Mouse (Mus musculus) forebrain, postnatal 0 days (tissue): ENCODE measurements around the gene Hfe2. TPM values are rescaled to one million over a fixed set of nuclear protein-coding genes. Genes with fewer than 3 reads are reported as not detected.

Experiments used
- ATAC-seq: fragments of 200-750 bp; cut with Nextera tagmentation; 2 replicates; pipeline ENCODE4 v1.8.0; 2017; ENCODE audit warnings: mild to moderate bottlenecking, moderate library complexity
- DNase-seq: peaks from one replicate; pipeline ENCODE4 v3.0.0-alpha.2; 2015
- H3K27ac ChIP-seq: fragments of 300-500 bp; sonication (generic); 2 replicates; pipeline ENCODE4 v1.5.1; 2014; ENCODE audit warnings: low read depth, mild to moderate bottlenecking, antibody characterized with exemption, low read length, moderate library complexity, mixed read lengths
- H3K27me3 ChIP-seq: fragments of 300-500 bp; sonication (generic); 2 replicates; pipeline ENCODE4 v1.6.1; 2014; ENCODE audit warnings: mild to moderate bottlenecking, low read length, mixed read lengths; ENCODE audit not compliant: insufficient read depth
- H3K36me3 ChIP-seq: fragments of 300-500 bp; sonication (generic); 2 replicates; pipeline ENCODE4 v1.6.1; 2014; ENCODE audit warnings: mild to moderate bottlenecking, moderate library complexity; ENCODE audit not compliant: insufficient read depth
- H3K4me1 ChIP-seq: fragments of 300-500 bp; sonication (generic); 2 replicates; pipeline ENCODE4 v1.6.1; 2014; ENCODE audit warnings: antibody characterized with exemption; ENCODE audit not compliant: insufficient read depth
- H3K4me2 ChIP-seq: fragments of 300-500 bp; sonication (generic); 2 replicates; pipeline ENCODE4 v1.6.1; 2014; ENCODE audit warnings: low read depth, mild to moderate bottlenecking, moderate library complexity
- H3K4me3 ChIP-seq: fragments of 300-500 bp; sonication (generic); 2 replicates; pipeline ENCODE4 v1.5.1; 2014; ENCODE audit warnings: low read depth, low read length, mixed read lengths
- H3K9ac ChIP-seq: fragments of 300-500 bp; sonication (generic); 2 replicates; pipeline ENCODE4 v1.6.1; 2014; ENCODE audit warnings: mild to moderate bottlenecking
- H3K9me3 ChIP-seq: fragments of 300-500 bp; sonication (generic); 2 replicates; pipeline ENCODE4 v1.6.1; 2016; ENCODE audit warnings: low read length
- CTCF ChIP-seq: sonication (generic); IDR thresholded peaks from 2 replicates; pipeline ENCODE4 v1.5.1; 2016; ENCODE audit warnings: antibody characterized with exemption, control low read depth, low read depth
- WGBS: fragments of 180-500 bp; shearing (Covaris S2); extraction: QIAGEN DNeasy Blood & Tissue Kit; methylation state at CpG from one replicate; pipeline ENCODE4 v1.1.7; 2014; 5-methylcytosine and 5-hydroxymethylcytosine counted together
- polyA plus RNA-seq: library from polyadenylated mRNA; unstranded; fragments of >200 nt; fragmentation: Nextera tagmentation; extraction: Ambion mirVana; gene quantifications from 2 replicates; pipeline ENCODE4 v1.2.1, GENCODE M21; 2015
- total RNA-seq: library from RNA; depleted of rRNA; stranded (reverse); fragments of >200 nt; gene quantifications from 2 replicates; pipeline ENCODE4 v1.2.3, GENCODE M21; 2014

The Hfe2 gene
- total and polyA plus RNA-seq, 2 experiments from 2014 or later = 1.4 to 1.6 TPM

DNA sequence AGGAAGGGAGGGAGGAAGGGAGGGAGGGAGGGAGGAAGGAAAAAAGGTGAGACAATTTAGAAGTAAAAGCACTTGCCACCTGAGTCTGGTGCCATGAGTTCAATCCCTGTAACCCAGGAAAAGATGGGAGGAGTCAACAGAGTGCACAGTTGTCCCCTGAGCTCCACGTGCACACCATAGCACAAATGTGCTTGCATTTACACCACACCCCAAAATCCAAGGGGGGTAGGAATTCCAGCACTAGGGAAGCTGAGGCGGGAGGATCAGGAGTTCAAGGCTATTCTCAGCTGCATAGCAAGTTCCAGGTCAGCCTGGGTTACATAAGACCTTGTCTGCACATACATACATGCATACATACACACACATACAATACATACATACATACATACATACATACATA lies 46.4 kb downstream of the Hfe2 start:
- no peak overlapping the region for H3K9ac ChIP-seq
- TF ChIP-seq CTCF = no peak
- WGBS = 75% methylated on average over 2 of the region's 2 CpGs
- H3K27ac ChIP-seq = no peak overlapping the region
- H3K4me2 ChIP-seq = no peak overlapping the region
- H3K4me1 ChIP-seq = no peaks in the 10 kb centered on the region
- no peak overlapping the region for H3K4me3 ChIP-seq
- no peaks in the 10 kb centered on the region for H3K9me3 ChIP-seq
- no peaks in the 10 kb centered on the region for H3K36me3 ChIP-seq
- no peak for DNase-seq
- H3K27me3 ChIP-seq = no peaks in the 10 kb centered on the region
- no peak for ATAC-seq

DNA sequence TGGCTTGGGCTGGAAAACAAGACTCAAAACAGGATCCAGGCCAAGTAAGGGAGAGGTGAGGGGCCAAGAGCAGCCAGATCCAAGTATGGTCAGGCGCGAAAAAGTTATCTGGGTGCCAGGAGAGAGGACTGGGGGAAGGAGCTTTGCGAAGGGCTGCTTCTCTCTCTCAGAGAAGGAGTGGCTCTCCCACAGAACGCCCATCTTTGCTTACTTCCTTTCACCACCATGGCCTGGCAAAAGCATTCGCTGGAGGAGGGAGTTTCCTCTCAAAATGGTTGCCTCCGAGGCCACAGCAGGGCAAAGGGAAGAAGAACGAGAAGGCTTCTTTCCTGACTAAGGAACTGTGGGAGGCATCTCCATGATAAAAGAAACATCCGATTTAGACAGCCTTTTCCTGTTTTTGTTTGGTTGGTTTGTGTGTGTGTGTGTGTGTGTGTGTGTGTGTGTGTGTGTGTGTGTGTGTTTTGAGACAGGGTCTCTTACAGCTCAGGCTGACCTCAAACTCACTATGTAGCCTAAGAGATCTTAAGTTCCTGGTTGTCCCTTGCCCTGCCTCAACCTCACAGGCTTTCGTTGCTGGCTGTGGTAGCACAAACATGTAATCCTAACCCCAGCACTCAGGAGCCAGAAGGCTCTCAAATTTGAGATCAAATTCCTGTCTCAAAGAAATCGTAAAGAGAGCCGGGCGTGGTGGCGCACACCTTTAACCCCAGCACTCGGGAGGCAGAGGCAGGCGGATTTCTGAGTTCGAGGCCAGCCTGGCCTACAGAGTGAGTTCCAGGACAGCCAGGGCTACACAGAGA lies 47.1 kb downstream of the Hfe2 start:
- Histone ChIP-seq H3K4me2 (no peak overlapping the region), H3K9me3 (no peaks in the 10 kb centered on the region), H3K4me1 (0 out of 2 replicates have a peak, but pooled peaks cover 4% of the 10 kb centered on the region), H3K4me3 (no peak overlapping the region), H3K36me3 (no peaks in the 10 kb centered on the region), H3K27ac (no peak overlapping the region), H3K9ac (no peak overlapping the region), H3K27me3 (no peaks in the 10 kb centered on the region)
- DNase-seq (no peak), ATAC-seq (no peak)
- 76% methylated on average over 16 of the region's 16 CpGs for WGBS
- TF ChIP-seq CTCF = no peak

DNA sequence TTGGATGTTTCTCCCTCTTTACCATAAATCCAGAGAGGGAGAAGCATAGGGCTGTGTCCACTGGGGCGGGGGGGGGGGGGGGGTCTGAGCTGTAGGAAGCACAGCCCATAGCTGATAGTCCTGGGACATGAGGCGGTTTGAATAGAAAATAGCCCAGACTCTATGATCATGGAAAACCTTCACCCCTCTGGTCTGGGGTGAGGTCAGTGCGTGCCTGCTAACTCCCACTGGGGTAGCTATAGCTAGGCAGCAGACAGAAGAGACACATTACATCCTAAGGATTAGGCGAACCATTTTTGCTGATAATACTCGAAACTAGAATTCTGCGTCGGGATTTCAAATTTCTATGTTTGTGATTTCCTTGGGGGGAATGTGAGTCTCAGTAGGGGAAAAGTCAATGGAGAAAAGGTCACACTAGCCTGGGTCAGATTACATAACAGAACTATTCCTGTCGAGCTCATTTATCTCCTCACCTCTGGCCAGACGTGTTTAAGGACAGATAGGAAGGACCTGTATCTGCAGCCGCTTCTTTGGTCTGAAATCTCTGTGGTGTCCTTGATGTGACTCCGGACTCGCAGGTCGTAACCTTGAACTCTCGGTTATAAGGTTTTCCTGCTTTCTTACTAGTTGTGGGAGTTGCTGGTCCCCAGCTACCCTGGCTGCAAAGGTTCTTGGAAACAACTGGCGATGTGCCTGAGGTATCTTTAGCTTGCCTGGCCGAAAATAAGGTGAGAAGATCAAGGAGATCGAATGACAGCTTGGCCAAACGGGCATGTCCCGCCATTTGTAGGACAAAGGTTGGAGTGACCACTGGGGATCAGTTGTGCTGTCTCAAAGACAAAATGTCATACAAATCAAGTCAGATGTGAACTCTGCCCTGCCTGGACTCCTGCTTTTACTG lies 48.9 kb downstream of the Hfe2 start:
- no peaks in the 10 kb centered on the region for H3K27me3 ChIP-seq
- WGBS = 90% methylated on average over 19 of the region's 19 CpGs
- H3K36me3 ChIP-seq = no peaks in the 10 kb centered on the region
- no peak overlapping the region for H3K9ac ChIP-seq
- DNase-seq = no peak
- 0 out of 2 replicates have a peak, but pooled peaks cover 7% of the 10 kb centered on the region for H3K4me1 ChIP-seq
- H3K27ac ChIP-seq = no peak overlapping the region
- ATAC-seq = no peak
- H3K4me2 ChIP-seq = no peak overlapping the region
- H3K9me3 ChIP-seq = no peaks in the 10 kb centered on the region
- no peak for TF ChIP-seq CTCF
- H3K4me3 ChIP-seq = no peak overlapping the region

DNA sequence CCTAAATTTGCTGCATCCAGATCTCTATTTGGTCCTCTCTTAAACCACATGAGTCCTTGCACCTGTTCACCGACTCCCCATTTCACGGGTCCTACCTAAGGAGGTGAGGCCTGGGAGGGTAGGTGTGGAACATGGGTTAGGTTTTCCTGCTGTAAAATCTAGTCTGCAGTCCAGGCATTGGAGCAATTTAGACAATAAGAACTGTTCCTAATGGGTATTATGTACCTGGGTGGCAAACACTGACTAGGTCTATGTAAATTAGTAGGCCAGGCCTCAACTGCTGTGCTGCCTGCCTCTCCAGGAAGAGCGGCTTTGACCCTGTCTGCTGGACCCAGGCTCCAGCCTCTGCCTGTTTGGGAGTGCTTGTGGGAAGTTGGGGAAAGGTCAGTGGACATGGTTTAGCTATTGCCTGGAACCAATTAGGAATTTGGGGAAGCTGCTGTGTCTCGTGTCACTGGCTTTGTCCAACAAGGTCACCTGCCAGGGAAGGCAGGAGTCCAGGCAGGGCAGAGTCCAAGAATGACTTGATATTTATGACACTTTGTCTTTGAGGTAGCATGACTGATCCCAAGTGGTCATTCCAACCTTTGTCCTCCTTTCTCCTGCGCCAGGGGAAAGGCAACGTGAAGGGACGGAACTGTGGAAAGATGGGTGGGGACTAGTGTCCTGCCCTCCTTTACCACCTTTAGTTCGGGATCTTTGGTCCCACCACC lies 50.5 kb downstream of the Hfe2 start:
- TF ChIP-seq CTCF = no peak
- DNase-seq (no peak), ATAC-seq (no peak)
- 96% methylated on average over 8 of the region's 8 CpGs for WGBS
- Histone ChIP-seq H3K27ac (no peak overlapping the region), H3K36me3 (no peaks in the 10 kb centered on the region), H3K9me3 (no peaks in the 10 kb centered on the region), H3K27me3 (no peaks in the 10 kb centered on the region), H3K9ac (no peak overlapping the region), H3K4me3 (no peak overlapping the region), H3K4me2 (no peak overlapping the region), H3K4me1 (0 out of 2 replicates have a peak, but pooled peaks cover 7% of the 10 kb centered on the region)

DNA sequence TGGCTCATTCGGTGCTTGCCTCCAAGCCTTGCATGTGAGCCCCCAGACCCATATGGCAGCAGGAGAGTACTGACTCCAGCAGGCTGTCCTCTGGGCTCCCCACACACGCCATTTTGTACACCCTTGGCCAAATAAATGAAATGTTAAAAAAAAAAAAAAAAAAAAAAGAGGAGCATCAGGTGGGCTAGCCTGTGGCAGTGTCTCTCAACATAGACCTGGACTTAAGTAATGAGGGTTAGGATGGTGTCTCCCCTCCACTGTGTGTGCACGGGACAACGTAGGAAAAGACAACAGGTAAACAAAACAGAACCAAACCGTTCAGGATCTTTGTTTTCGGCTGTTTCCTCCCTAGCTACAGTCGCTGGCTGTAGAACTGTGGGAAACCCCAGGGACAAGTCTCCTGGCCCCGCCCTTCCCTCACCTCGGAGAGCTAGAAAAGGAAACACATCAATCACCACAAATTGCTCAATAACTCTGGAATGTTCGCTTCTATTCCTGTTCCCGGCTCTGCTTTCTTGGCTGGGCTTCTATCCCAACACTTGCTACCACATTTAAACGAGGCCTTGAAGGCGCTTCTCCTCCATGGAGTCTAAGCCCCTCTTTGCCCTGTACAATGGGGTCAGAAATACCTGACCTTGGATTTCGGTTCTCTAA lies 51.2 kb downstream of the Hfe2 start:
- Histone ChIP-seq H3K4me3 (no peak overlapping the region; the same call in 1 of the 2 replicates), H3K9me3 (no peaks in the 10 kb centered on the region), H3K27me3 (no peaks in the 10 kb centered on the region), H3K9ac (no peak overlapping the region), H3K36me3 (no peaks in the 10 kb centered on the region), H3K4me1 (0 out of 2 replicates have a peak, but pooled peaks cover 7% of the 10 kb centered on the region), H3K27ac (peak overlapping the region; percentile 62), H3K4me2 (peak overlapping the region; percentile 26; the same call in 1 of the 2 replicates)
- no peak for TF ChIP-seq CTCF
- no peak for DNase-seq
- ATAC-seq = no peak
- WGBS = 57% methylated on average over 14 of the region's 14 CpGs
